20 mouse cellular contexts compared by ENCODE assay signal in the genomic region with DNA sequence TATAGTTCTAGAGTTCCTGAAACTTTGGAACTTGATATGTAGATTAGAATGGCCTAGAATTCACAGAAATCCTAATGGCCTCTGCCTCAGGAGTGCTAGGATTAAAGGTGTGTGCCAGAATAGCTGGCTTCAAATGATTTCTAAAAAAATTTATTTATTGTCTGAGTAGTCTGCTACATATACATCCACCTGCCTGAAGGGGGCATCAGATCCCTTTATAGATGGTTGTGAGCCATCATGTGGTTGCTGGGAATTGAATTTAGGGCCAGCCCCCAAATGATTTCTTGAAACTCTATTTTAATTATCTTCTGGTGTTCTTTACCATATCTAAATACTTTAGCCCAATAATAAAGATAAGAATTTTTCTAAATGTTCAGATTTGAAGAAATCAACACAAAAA. TPM values are rescaled to one million over a fixed set of nuclear protein-coding genes. Genes with fewer than 3 reads are reported as not detected.
A peak's percentile ranks its signal among the peaks of the same experiment; 100 is the strongest.
DNase-seq lines count a peak whose midpoint lies in the region; ATAC-seq and TF ChIP-seq lines count a peak whose summit lies in the region.
"Had no signal": no experiment of that assay in that cellular context is flagged by ENCODE, and none has a peak within 500 bp of the region (broad histone marks: within the 10 kb centered on the region; RNA-seq: fewer than 3 reads in every experiment).

No protein-coding gene starts in this region.

- no peak for TF ChIP-seq EP300 in CH12.LX (IDR thresholded peaks at IDR 0.05; ENCODE audit: low read length)

- no peak overlapping the region for H3K4me3 ChIP-seq in lung, embryonic 14.5 days (ENCODE audit: low read depth, low read length)
- H3K4me3 ChIP-seq in lung, adult 2 months (replicated peaks; ENCODE audit: extremely low read depth, low read depth, low read length): no peak overlapping the region
- no peak overlapping the region for H3K4me3 ChIP-seq in CH12.LX (replicated peaks in 1 of 3; ENCODE audit: low read depth in 2 of 3, low read length in 2 of 3, poor library complexity in 1 of 3)
- H3K4me3 ChIP-seq: forebrain, embryonic 13.5 days; hindbrain, embryonic 12.5 days; limb, embryonic 12.5 days; liver, embryonic 15.5 days; midbrain, embryonic 13.5 days; neural tube, embryonic 12.5 days had no signal

- H3K36me3 ChIP-seq in lung, embryonic 14.5 days (ENCODE audit: insufficient read depth): peaks cover 27% of the 10 kb centered on the region
- H3K36me3 ChIP-seq in CH12.LX (replicated peaks in 1 of 2; ENCODE audit: control insufficient read depth in 1 of 2, insufficient read depth in 1 of 2, low read length in 1 of 2): peaks cover 17 to 53% of the 10 kb centered on the region in 2 experiments

- no peak overlapping the region for H3K27ac ChIP-seq in lung, embryonic 14.5 days (ENCODE audit: low read depth)
- no peak overlapping the region for H3K27ac ChIP-seq in CH12.LX (ENCODE audit: insufficient read depth, low read depth)
- H3K27ac ChIP-seq: forebrain, embryonic 13.5 days; hindbrain, embryonic 12.5 days; limb, embryonic 12.5 days; liver, embryonic 15.5 days; macrophage; midbrain, embryonic 13.5 days; neural tube, embryonic 12.5 days had no signal

- H3K9ac ChIP-seq in lung, embryonic 14.5 days: no peak overlapping the region
- no peak overlapping the region for H3K9ac ChIP-seq in CH12.LX (ENCODE audit: insufficient read depth, low read depth)
- H3K9ac ChIP-seq: forebrain, embryonic 13.5 days; hindbrain, embryonic 12.5 days; limb, embryonic 12.5 days; liver, embryonic 15.5 days; midbrain, embryonic 13.5 days; neural tube, embryonic 12.5 days had no signal

- no peak for TF ChIP-seq POLR2A in lung, adult 2 months (IDR thresholded peaks at IDR 0.05; ENCODE audit: borderline replicate concordance, extremely low read depth, low read depth, low read length)
- TF ChIP-seq POLR2A in CH12.LX (IDR thresholded peaks at IDR 0.05; ENCODE audit: low read depth, low read length): no peak

- in situ Hi-C loops in CH12.LX (cut with MboI; ENCODE audit: low pct_ligation_motif_present, low pct_unique_long_range_greater_than_20kb, low sequenced_read_pairs): loop anchor here (10.0 kb wide), 1 partner anchor 369 kb away; no protein-coding TSS in a partner anchor

- H3K4me1 ChIP-seq in lung, embryonic 14.5 days (ENCODE audit: insufficient read depth): no peaks in the 10 kb centered on the region
- no peaks in the 10 kb centered on the region for H3K4me1 ChIP-seq in lung, adult 2 months (ENCODE audit: control insufficient read depth, insufficient read depth, low read length)
- no peaks in the 10 kb centered on the region for H3K4me1 ChIP-seq in CH12.LX (ENCODE audit: control insufficient read depth in 1 of 2, insufficient read depth in 2 of 2)
- H3K4me1 ChIP-seq: forebrain, embryonic 13.5 days; hindbrain, embryonic 12.5 days; limb, embryonic 12.5 days; liver, embryonic 15.5 days; midbrain, embryonic 13.5 days; neural tube, embryonic 12.5 days had no signal

- peak; percentile 52 for TF ChIP-seq RAD21 in CH12.LX (IDR thresholded peaks at IDR 0.05; ENCODE audit: low read depth, low read length)

- ATAC-seq in lung, embryonic 14.5 days (ENCODE audit: insufficient read depth): no peak
- ATAC-seq in monocyte, adult 5-6 weeks (replicated peaks; ENCODE audit: insufficient number of reproducible peaks, low FRiP score, low TSS enrichment, poor library complexity, severe bottlenecking): no peak
- ATAC-seq: forebrain, embryonic 13.5 days; midbrain, embryonic 13.5 days had no signal

- dilution Hi-C loops in CH12.LX (cut with MboI; ENCODE audit: extremely low pct_ligation_motif_present, extremely low pct_unique_long_range_greater_than_20kb, low sequenced_read_pairs): no loop called here

- H3K4me2 ChIP-seq in lung, embryonic 14.5 days: no peak overlapping the region
- H3K4me2 ChIP-seq in CH12.LX (ENCODE audit: insufficient read depth, low read depth, poor library complexity, severe bottlenecking): no peak overlapping the region
- H3K4me2 ChIP-seq: forebrain, embryonic 13.5 days; hindbrain, embryonic 12.5 days; limb, embryonic 12.5 days; liver, embryonic 15.5 days; midbrain, embryonic 13.5 days; neural tube, embryonic 12.5 days had no signal

- peak; percentile 37 for TF ChIP-seq CTCF in lung, embryonic 14.5 days (IDR thresholded peaks at IDR 0.05; ENCODE audit: low read depth)
- TF ChIP-seq CTCF in lung, adult 2 months (IDR thresholded peaks at IDR 0.05; ENCODE audit: insufficient read depth, low read length): no peak
- TF ChIP-seq CTCF in CH12.LX (conservative IDR thresholded peaks at IDR 0.05 in 1 of 2, IDR thresholded peaks at IDR 0.05 in 1 of 2; ENCODE audit: low read depth in 2 of 2, low read length in 2 of 2): peak in 1 of 2 experiments; percentile 61; a peak in 2 of 4 replicates

- DNase-seq in embryo, embryonic 11 days: peak; percentile 22
- no peak for DNase-seq in embryo, embryonic 10 days (ENCODE audit: low spot score)
- peak; percentile 22 for DNase-seq in lung, embryonic 14.5 days
- no peak for DNase-seq in lung, adult 2 months
- peak; percentile 33 for DNase-seq in CH12.LX (ENCODE audit: extremely low read depth)
- DNase-seq in induced T-regulatory cell, adult 2 months (ENCODE audit: low read depth): peak; percentile 67
- DNase-seq in natural killer cell, adult 2 months (ENCODE audit: low spot score in 2 of 2): no peak
- DNase-seq: adrenal gland, adult 2 months; cerebellum, adult 18-20 months; kidney, adult 18-20 months; kidney, postnatal 4 days; right cerebral cortex, postnatal 25 days had no signal

- H3K27me3 ChIP-seq in lung, embryonic 14.5 days (ENCODE audit: insufficient read depth, low read length): no peaks in the 10 kb centered on the region
- no peaks in the 10 kb centered on the region for H3K27me3 ChIP-seq in CH12.LX (replicated peaks)
- H3K27me3 ChIP-seq: forebrain, embryonic 13.5 days; hindbrain, embryonic 12.5 days; limb, embryonic 12.5 days; liver, embryonic 15.5 days; midbrain, embryonic 13.5 days; neural tube, embryonic 12.5 days had no signal

- H3K9me3 ChIP-seq in lung, embryonic 14.5 days (ENCODE audit: low read depth, low read length): no peaks in the 10 kb centered on the region
- no peaks in the 10 kb centered on the region for H3K9me3 ChIP-seq in CH12.LX (replicated peaks; ENCODE audit: low read length)
- H3K9me3 ChIP-seq: forebrain, embryonic 13.5 days; limb, embryonic 12.5 days; liver, embryonic 15.5 days; midbrain, embryonic 13.5 days; neural tube, embryonic 12.5 days had no signal

- 0 out of 2 replicates have a peak, but pooled peaks cover 2% of the 10 kb centered on the region for H3K79me2 ChIP-seq in CH12.LX (replicated peaks; ENCODE audit: control insufficient read depth, extremely low read depth, insufficient read depth, poor library complexity, severe bottlenecking)

TF ChIP-seq in CH12.LX, 34 proteins besides CTCF, POLR2A, EP300 and RAD21:
- TF ChIP-seq SMC3 (IDR thresholded peaks at IDR 0.05; ENCODE audit: low read depth, low read length): peak; percentile 29
- no peak for TF ChIP-seq USF1 (IDR thresholded peaks at IDR 0.05; ENCODE audit: low read depth, low read length)
- no peak for TF ChIP-seq RCOR1 (conservative IDR thresholded peaks at IDR 0.05; ENCODE audit: low read depth, low read length)
- TF ChIP-seq NELFE (IDR thresholded peaks at IDR 0.05; ENCODE audit: low read depth, low read length): no peak
- no peak for TF ChIP-seq MAFK (IDR thresholded peaks at IDR 0.05; ENCODE audit: insufficient replicate concordance, low read length)

RNA-seq across cellular contexts. Expression of gene Tmem97, which starts 35.5 kb away (rescaled TPM):
- polyA plus RNA-seq in lung, embryonic 14.5 days (2014; fragmentation: Nextera tagmentation; extraction: Ambion mirVana): 102 and 108 TPM in 2 replicates
- 23.5 and 27.6 TPM in 2 replicates for polyA plus RNA-seq in lung, adult 2 months (2012; rRNA removed)
- total RNA-seq in CH12.LX (2012; rRNA removed): 213 and 282 TPM in 2 replicates
- total RNA-seq in CH12.LX (2014; rRNA removed): 315 and 347 TPM in 2 replicates
- polyA plus RNA-seq in CH12.LX (2012; ENCODE audit: insufficient read length, low read depth): 243 and 268 TPM in 2 replicates
- total RNA-seq in monocyte, adult 5-6 weeks (2017): 1.8 to 6.2 TPM (median 4.5 TPM) in 3 replicates

RNA-seq across cellular contexts. Expression of gene Ift20, which starts 49.9 kb away (rescaled TPM):
- 119 and 134 TPM in 2 replicates for polyA plus RNA-seq in lung, embryonic 14.5 days (2014; fragmentation: Nextera tagmentation; extraction: Ambion mirVana)
- 75.1 and 76.0 TPM in 2 replicates for polyA plus RNA-seq in lung, adult 2 months (2012; rRNA removed)
- total RNA-seq in CH12.LX (2012; rRNA removed) (124 and 134 TPM in 2 replicates), CH12.LX (2014; rRNA removed) (151 and 181 TPM in 2 replicates)
- 136 and 142 TPM in 2 replicates for polyA plus RNA-seq in CH12.LX (2012; ENCODE audit: insufficient read length, low read depth)
- 133 to 162 TPM (median 149 TPM) in 3 replicates for total RNA-seq in monocyte, adult 5-6 weeks (2017)

RNA-seq across cellular contexts. Expression of gene Tnfaip1, which starts 50.0 kb away (rescaled TPM):
- polyA plus RNA-seq in lung, embryonic 14.5 days (2014; fragmentation: Nextera tagmentation; extraction: Ambion mirVana): 82.9 and 85.2 TPM in 2 replicates
- 71.3 and 81.7 TPM in 2 replicates for polyA plus RNA-seq in lung, adult 2 months (2012; rRNA removed)
- total RNA-seq in CH12.LX (2012; rRNA removed) (24.6 and 26.7 TPM in 2 replicates), CH12.LX (2014; rRNA removed) (19.5 TPM in 2 replicates)
- polyA plus RNA-seq in CH12.LX (2012; ENCODE audit: insufficient read length, low read depth): 44.9 and 46.0 TPM in 2 replicates
- 5.4 to 8.8 TPM (median 8.3 TPM) in 3 replicates for total RNA-seq in monocyte, adult 5-6 weeks (2017)

Comparison
In these comparisons a context has a peak if more than half of its experiments do, and no peak if none do; other contexts are left out.
1. DNase-seq: peak in embryo, embryonic 11 days (single experiment), lung, embryonic 14.5 days (single experiment), CH12.LX (single experiment) and induced T-regulatory cell, adult 2 months (single experiment); none in embryo, embryonic 10 days (single experiment), lung, adult 2 months (single experiment) and natural killer cell, adult 2 months (0 of 2).